Mouse (Mus musculus) urinary bladder, postnatal 0 days (tissue): ENCODE measurements around the gene 1700066M21Rik. TPM values are rescaled to one million over a fixed set of nuclear protein-coding genes. Genes with fewer than 3 reads are reported as not detected.

ENCODE experiments used
- polyA plus RNA-seq: library from polyadenylated mRNA; unstranded; fragments of >200 nt; fragmentation: Nextera tagmentation; extraction: Ambion mirVana; gene quantifications from 2 replicates; pipeline ENCODE4 v1.2.1, GENCODE M21; 2015

Gene 1700066M21Rik
- polyA plus RNA-seq, result 4.8 and 7.6 TPM in 2 replicates

DNA sequence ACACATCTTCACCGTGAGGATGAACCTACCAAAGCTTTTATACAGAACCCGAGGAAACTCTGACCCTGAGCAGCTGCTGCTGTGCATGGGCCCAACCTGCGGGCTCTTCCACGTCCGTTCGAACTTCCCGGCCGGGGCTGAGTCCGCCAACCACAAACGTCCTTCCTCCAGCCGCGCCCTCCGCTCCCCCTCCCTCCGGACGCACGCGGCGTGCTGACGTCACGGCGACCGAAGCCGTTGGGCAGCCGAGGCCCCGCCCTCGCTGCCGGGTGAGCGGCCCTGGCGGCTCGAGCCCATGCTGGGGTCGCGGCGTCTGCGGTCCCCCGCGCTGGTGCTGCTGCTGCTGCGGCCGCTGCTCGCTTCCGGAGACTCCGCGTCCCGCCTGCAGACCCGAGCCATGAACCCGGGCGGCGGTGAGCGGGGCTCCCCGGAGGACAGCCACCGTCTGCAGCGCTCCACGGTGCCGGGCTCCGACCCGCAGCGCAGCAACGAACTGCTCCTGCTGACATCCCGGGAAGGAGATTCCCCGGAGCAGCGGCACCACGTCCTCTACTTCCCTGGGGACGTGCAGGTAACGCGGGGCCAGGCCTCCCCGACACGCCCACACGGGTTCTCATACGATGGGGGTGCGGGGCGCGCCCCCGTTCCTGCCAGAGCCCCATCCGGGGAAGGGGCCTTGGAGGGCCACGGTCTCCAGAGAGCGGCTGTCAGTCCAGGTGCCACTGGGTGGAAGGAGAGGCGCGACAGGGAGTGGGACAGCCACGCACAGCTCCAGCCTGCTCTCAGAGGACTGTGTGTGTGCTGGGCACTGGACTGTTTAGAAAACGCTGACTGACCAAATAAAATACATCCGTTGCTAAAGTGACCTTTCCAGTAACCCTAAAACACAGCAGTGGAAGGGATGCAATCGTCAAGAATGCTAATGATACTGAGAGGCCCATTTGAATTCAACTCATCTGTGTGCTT is at the start of gene 1700066M21Rik:
1700066M21Rik (plus strand) TSS at position 245 of the 966 bp plus-strand sequence.

DNA sequence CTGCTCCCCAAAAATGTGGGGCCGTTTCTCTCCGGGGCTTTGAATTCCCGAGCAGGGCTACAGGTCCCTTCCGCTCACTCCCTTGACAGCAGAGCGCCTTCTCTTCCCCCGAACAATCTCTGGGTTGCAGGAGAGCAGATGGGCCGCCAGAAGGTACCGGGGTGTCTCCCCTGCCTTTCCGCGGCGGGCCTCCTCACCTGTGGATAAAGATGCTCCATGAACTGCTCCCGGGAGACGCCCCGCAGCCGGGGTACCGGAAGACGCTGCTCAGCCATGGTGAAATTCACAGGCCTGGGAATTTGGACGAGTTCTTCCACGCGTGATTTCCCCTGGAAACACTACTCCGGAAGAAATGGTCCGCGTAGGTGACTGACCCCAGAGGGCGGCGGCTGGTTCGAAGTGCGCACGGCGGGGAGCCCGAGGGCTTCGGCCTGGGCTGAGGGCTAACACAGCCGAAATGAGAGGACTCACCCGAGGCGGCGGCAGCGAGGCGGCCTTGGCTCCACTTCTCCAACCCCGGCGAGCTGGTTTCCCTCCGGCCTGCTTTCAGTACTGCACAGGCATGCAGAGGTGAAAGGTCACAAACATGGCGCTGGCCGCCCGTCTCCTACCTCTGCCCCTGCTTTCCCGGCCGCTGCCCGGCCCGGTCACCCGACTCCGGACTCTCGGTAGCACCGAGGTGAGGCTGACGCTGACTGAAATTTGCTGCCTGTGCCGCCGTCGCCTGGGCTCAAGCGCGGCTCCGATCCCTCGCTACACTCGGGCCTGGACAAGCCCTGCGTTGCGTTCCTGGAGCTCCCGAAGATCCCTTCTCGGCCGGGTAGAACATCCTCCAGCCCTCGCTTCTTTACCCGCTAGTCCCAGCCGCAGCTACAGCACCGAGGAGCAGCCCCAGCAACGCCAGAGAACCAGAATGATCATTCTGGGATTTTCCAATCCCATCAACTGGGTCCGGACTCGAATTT is 29.0 kb downstream of the 1700066M21Rik start, which contains the start of the genes Maip1 and Tyw5:
Maip1 (plus strand) TSS at position 142 of the 965 bp plus-strand sequence.
Tyw5 (minus strand) TSS at position 915 of the 965 bp plus-strand sequence.

Other genes with a start within 250 kb of the 1700066M21Rik start
- gene Maip1, start 28.7 kb downstream of the 1700066M21Rik start, polyA plus RNA-seq, result 13.6 and 15.9 TPM in 2 replicates
- gene Tyw5, start 29.5 kb downstream of the 1700066M21Rik start, polyA plus RNA-seq, result 26.9 and 27.7 TPM in 2 replicates